Mouse (Mus musculus) stomach, embryonic 15.5 days (tissue): ENCODE measurements around the gene Gpr157. TPM values are rescaled to one million over a fixed set of nuclear protein-coding genes. Genes with fewer than 3 reads are reported as not detected.

Source experiments
- microRNA counts: library from miRNA; unstranded; fragments of <30 nt; microRNA quantifications from one replicate; lab custom pipeline; 2016
- microRNA-seq: library from miRNA; unstranded; fragments of <30 nt; microRNA quantifications from one replicate; pipeline ENCODE4, GENCODE M21; 2016
- polyA plus RNA-seq: library from polyadenylated mRNA; unstranded; fragments of >200 nt; fragmentation: Nextera tagmentation; extraction: Ambion mirVana; gene quantifications from 2 replicates; pipeline ENCODE4 v1.2.1, GENCODE M21; 2015

Gpr157 gene
- polyA plus RNA-seq, 1 experiment from 2014 or later = 1.2 TPM

MicroRNA genes within 50 kb of the gene (microRNA counts, 519-probe panel; counts per million panel counts)
- 2,317 counts per million, percentile 45 among the panel's probes with 10 or more counts for microRNA mmu-miR-34a (lab: Ali Mortazavi, UCI)

Small RNA genes within 50 kb of the gene (microRNA-seq; reads per million reads assigned to microRNA genes)
- 182 reads per million, percentile 57 among the genes with 10 or more reads in this experiment for gene Mir34a

Other genes with a start within 250 kb of the Gpr157 start
- 15.1 and 15.6 TPM in 2 replicates for gene Spsb1, start 132.3 kb upstream of the Gpr157 start, polyA plus RNA-seq
- 14.4 and 15.3 TPM in 2 replicates for gene H6pd, start 78.3 kb upstream of the Gpr157 start, polyA plus RNA-seq
- gene Slc2a5, start 31.9 kb downstream of the Gpr157 start, polyA plus RNA-seq = 1.6 and 2.4 TPM in 2 replicates
- 0.08 and 0.15 TPM in 2 replicates for gene Slc2a7, start 61.6 kb downstream of the Gpr157 start, polyA plus RNA-seq
- gene Car6, start 114.0 kb downstream of the Gpr157 start, polyA plus RNA-seq = not detected in 2 replicates
- gene Eno1, start 149.4 kb downstream of the Gpr157 start, polyA plus RNA-seq = 1,302 and 1,597 TPM in 2 replicates
- 23.7 and 33.3 TPM in 2 replicates for gene Rere, start 194.3 kb downstream of the Gpr157 start, polyA plus RNA-seq